ENCODE assay signal across 24 mouse cellular contexts in the genomic region with DNA sequence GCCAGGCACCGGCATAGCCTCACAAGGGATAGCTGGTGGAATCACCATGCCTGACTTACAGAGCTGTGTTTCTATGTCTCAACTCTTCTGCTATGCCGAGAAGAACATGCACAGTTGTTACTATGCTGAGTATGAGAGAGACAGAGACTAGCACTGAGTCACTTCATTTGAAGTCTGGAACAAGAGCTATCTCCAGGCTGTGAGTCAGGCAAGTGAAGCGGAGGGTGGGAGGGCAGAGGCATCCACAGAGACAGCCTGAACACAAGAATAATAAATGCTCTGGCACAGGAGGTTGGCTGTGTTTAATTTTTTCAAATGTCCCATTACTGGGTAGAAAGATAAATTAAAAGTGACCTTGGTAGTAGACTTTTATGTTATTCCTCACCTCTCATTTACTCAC.
A peak's percentile ranks its signal among the peaks of the same experiment; 100 is the strongest.
DNase-seq lines count a peak whose midpoint lies in the region; ATAC-seq and TF ChIP-seq lines count a peak whose summit lies in the region.
"Had no signal": no experiment of that assay in that cellular context is flagged by ENCODE, and none has a peak within 500 bp of the region (broad histone marks: within the 10 kb centered on the region; RNA-seq: fewer than 3 reads in every experiment).

No protein-coding gene starts in this region.

- intact Hi-C loops in left cerebral cortex, adult 2 months (cut with DNase I): loop anchor here (10.0 kb wide), 1 partner anchor 223 kb away; no protein-coding TSS in a partner anchor
- intact Hi-C loops in left cerebral cortex, postnatal 4 days (cut with DNase I): no loop called here
- intact Hi-C loops in left cerebral cortex, postnatal 25 days (cut with DNase I): loop anchor here (2.0 to 5.0 kb wide), 3 partner anchors 105 to 1209 kb away; no protein-coding TSS in a partner anchor

- H3K4me1 ChIP-seq in forebrain, embryonic 16.5 days (replicated peaks; ENCODE audit: control insufficient read depth, insufficient read depth, low read length): no peaks in the 10 kb centered on the region
- H3K4me1 ChIP-seq: embryonic facial prominence, embryonic 12.5 days; forebrain, embryonic 13.5 days; heart, embryonic 13.5 days; intestine, embryonic 15.5 days; liver, embryonic 15.5 days had no signal

- H3K4me2 ChIP-seq in forebrain, embryonic 16.5 days (ENCODE audit: low read length): no peak overlapping the region
- H3K4me2 ChIP-seq: embryonic facial prominence, embryonic 12.5 days; forebrain, embryonic 13.5 days; heart, embryonic 13.5 days; hindbrain, embryonic 14.5 days; intestine, embryonic 15.5 days; liver, embryonic 15.5 days; midbrain, embryonic 11.5 days had no signal

- H3K27ac ChIP-seq in left cerebral cortex, adult 2 months: no peak overlapping the region
- no peak overlapping the region for H3K27ac ChIP-seq in forebrain, embryonic 16.5 days (ENCODE audit: low read length)
- H3K27ac ChIP-seq: embryonic facial prominence, embryonic 12.5 days; forebrain, embryonic 13.5 days; heart, embryonic 13.5 days; hindbrain, embryonic 14.5 days; intestine, embryonic 15.5 days; liver, embryonic 15.5 days had no signal

- WGBS in forebrain, embryonic 16.5 days: 94% methylated on average over 3 of the region's 3 CpGs

- H3K9ac ChIP-seq in forebrain, embryonic 16.5 days (replicated peaks; ENCODE audit: low read depth, low read length): no peak overlapping the region
- H3K9ac ChIP-seq: embryonic facial prominence, embryonic 12.5 days; forebrain, embryonic 13.5 days; heart, embryonic 13.5 days; hindbrain, embryonic 14.5 days; intestine, embryonic 15.5 days; liver, embryonic 15.5 days had no signal

- H3K36me3 ChIP-seq in forebrain, embryonic 16.5 days (ENCODE audit: control insufficient read depth, insufficient read depth): no peaks in the 10 kb centered on the region
- H3K36me3 ChIP-seq: embryonic facial prominence, embryonic 12.5 days; heart, embryonic 13.5 days; intestine, embryonic 15.5 days; liver, embryonic 15.5 days had no signal

- ATAC-seq in forebrain, embryonic 16.5 days: no peak
- ATAC-seq: activated CD4-positive, CD25-positive, alpha-beta regulatory T cell, adult 4 months; forebrain, embryonic 13.5 days; intestine, embryonic 15.5 days had no signal

- no peak overlapping the region for H3K4me3 ChIP-seq in left cerebral cortex, adult 2 months
- no peak overlapping the region for H3K4me3 ChIP-seq in forebrain, embryonic 16.5 days (replicated peaks; ENCODE audit: low read length)
- H3K4me3 ChIP-seq: embryonic facial prominence, embryonic 12.5 days; erythroblast, embryonic 14.5 days; forebrain, embryonic 13.5 days; heart, embryonic 13.5 days; intestine, embryonic 15.5 days; liver, embryonic 15.5 days had no signal

- H3K27me3 ChIP-seq in forebrain, embryonic 16.5 days (replicated peaks; ENCODE audit: control insufficient read depth, insufficient read depth, low read length): no peaks in the 10 kb centered on the region
- H3K27me3 ChIP-seq: embryonic facial prominence, embryonic 12.5 days; forebrain, embryonic 13.5 days; heart, embryonic 13.5 days; intestine, embryonic 15.5 days; liver, embryonic 15.5 days had no signal

- TF ChIP-seq CTCF in left cerebral cortex, adult 2 months (IDR thresholded peaks at IDR 0.05): no peak

- H3K9me3 ChIP-seq in forebrain, embryonic 16.5 days (ENCODE audit: control insufficient read depth, low read length): no peaks in the 10 kb centered on the region
- H3K9me3 ChIP-seq: embryonic facial prominence, embryonic 12.5 days; forebrain, embryonic 13.5 days; heart, embryonic 13.5 days; intestine, embryonic 15.5 days; liver, embryonic 15.5 days had no signal

- DNase-seq in frontal cortex, adult 2 months (ENCODE audit: extremely low spot score in 1 of 2, low spot score in 1 of 2): peak; percentile 50 to 68
- no peak for DNase-seq in frontal cortex, postnatal 25 days (ENCODE audit: low spot score in 2 of 2)
- peak; percentile 28 to 38 for DNase-seq in left cerebral cortex, adult 2 months (ENCODE audit: extremely low spot score in 1 of 2, low spot score in 2 of 2)
- no peak for DNase-seq in left cerebral cortex, postnatal 4 days
- DNase-seq in NIH3T3 (ENCODE audit: low read depth): peak; percentile 52
- DNase-seq in left cerebral cortex, postnatal 25 days (ENCODE audit: low spot score in 2 of 2): peak; percentile 21 to 85
- DNase-seq: cerebellum, adult 11 months; cerebellum, postnatal 10 days; gastrocnemius, postnatal 10 days; heart, adult 11 months; kidney, adult 9 months; kidney, postnatal 25 days; layer of hippocampus, postnatal 36 days; thymus, postnatal 36 days had no signal

Comparison
In these comparisons a context has a peak if more than half of its experiments do, and no peak if none do; other contexts are left out.
1. DNase-seq: peak in frontal cortex, adult 2 months (2 of 2), left cerebral cortex, adult 2 months (2 of 2), NIH3T3 (single experiment) and left cerebral cortex, postnatal 25 days (2 of 2); none in frontal cortex, postnatal 25 days (0 of 2) and left cerebral cortex, postnatal 4 days (single experiment).